In the genomic region with DNA sequence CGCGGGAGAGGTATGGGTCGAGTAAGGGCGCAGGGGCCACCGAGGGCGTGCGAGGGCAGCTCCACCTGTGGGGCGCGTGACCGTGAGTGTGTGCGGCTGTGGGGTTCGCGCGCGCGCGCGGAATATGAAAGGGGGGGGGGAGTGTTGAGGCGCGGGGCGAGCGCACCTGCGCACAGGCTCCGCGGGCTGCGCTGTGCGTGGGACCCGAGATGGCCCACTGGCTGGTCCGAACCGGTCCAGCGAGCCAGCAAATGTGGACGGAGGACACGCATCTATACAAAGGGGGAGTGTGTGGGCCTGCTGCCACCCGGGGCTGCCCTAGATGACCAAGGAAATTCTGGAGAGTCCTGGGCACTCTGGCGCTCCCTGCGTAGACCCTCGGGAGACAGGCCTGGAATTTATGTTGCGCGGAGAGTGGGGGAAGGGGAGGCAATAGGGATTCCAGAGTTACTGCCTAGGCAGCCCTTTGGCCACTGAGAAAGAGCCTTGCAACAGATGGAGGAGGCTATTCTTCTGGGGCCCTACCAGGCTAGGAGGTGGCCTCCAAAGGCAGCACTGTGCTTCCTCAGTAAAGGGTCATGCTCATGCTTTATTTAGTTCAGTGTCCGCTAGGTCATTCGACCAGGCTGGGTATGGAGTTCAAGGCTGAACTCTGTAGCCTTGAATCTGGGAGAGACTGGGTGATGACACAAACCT, we compare ENCODE assay signal across 8 mouse cellular contexts. TPM values are rescaled to one million over a fixed set of nuclear protein-coding genes. Genes with fewer than 3 reads are reported as not detected.
DNase-seq lines count a peak whose midpoint lies in the region; ATAC-seq lines count a peak whose summit lies in the region.

No protein-coding gene starts in this region.

- H3K4me3 ChIP-seq in embryonic facial prominence, embryonic 11.5 days (ENCODE audit: low read depth, low read length) = peak overlapping the region; percentile 84
- H3K4me3 ChIP-seq in heart, embryonic 16.5 days (ENCODE audit: low read length) = peak overlapping the region; percentile 85

- peak overlapping the region; percentile 78 for H3K4me2 ChIP-seq in embryonic facial prominence, embryonic 11.5 days (ENCODE audit: low read depth, low read length)
- H3K4me2 ChIP-seq in heart, embryonic 16.5 days (ENCODE audit: low read depth, low read length) = peak overlapping the region; percentile 74

- peaks cover 23% of the 10 kb centered on the region for H3K36me3 ChIP-seq in embryonic facial prominence, embryonic 11.5 days (replicated peaks; ENCODE audit: control insufficient read depth, insufficient read depth, low read depth, low read length)
- peaks cover 34% of the 10 kb centered on the region for H3K36me3 ChIP-seq in heart, embryonic 16.5 days (ENCODE audit: control insufficient read depth, insufficient read depth)

- no peaks in the 10 kb centered on the region for H3K27me3 ChIP-seq in embryonic facial prominence, embryonic 11.5 days (ENCODE audit: control insufficient read depth, insufficient read depth, low read length)
- no peaks in the 10 kb centered on the region for H3K27me3 ChIP-seq in heart, embryonic 16.5 days (ENCODE audit: control insufficient read depth, insufficient read depth, low read length)

- peak overlapping the region; percentile 78 for H3K27ac ChIP-seq in embryonic facial prominence, embryonic 11.5 days (replicated peaks; ENCODE audit: low read depth, low read length)
- peak overlapping the region; percentile 88 for H3K27ac ChIP-seq in heart, embryonic 16.5 days (ENCODE audit: low read length)

- H3K4me1 ChIP-seq in embryonic facial prominence, embryonic 11.5 days (ENCODE audit: control insufficient read depth, insufficient read depth, low read length) = peaks cover 2% of the 10 kb centered on the region; the same call in 1 of the 2 replicates
- peaks cover 23% of the 10 kb centered on the region for H3K4me1 ChIP-seq in heart, embryonic 16.5 days (ENCODE audit: control insufficient read depth, insufficient read depth, low read length)

- peak; percentile 72 for ATAC-seq in embryonic facial prominence, embryonic 11.5 days (replicated peaks; ENCODE audit: insufficient number of reproducible peaks, low FRiP score, low TSS enrichment, low read depth)
- peak; percentile 33 for ATAC-seq in heart, embryonic 16.5 days (replicated peaks; ENCODE audit: extremely low read depth, insufficient read depth, low FRiP score)
- peak; percentile 5; the same call in 1 of the 2 replicates for ATAC-seq in megakaryocyte progenitor cell, adult 5-6 weeks (replicated peaks; ENCODE audit: poor library complexity)

- WGBS in embryonic facial prominence, embryonic 11.5 days = 1% methylated on average over 35 of the region's 41 CpGs
- 1% methylated on average over 37 of the region's 41 CpGs for WGBS in heart, embryonic 16.5 days

- H3K9ac ChIP-seq in embryonic facial prominence, embryonic 11.5 days (replicated peaks; ENCODE audit: low read length) = peak overlapping the region; percentile 88
- peak overlapping the region; percentile 86 for H3K9ac ChIP-seq in heart, embryonic 16.5 days (ENCODE audit: low read length)

- peaks cover 14% of the 10 kb centered on the region for H3K9me3 ChIP-seq in embryonic facial prominence, embryonic 11.5 days (replicated peaks; ENCODE audit: control insufficient read depth, low read length)
- H3K9me3 ChIP-seq in heart, embryonic 16.5 days (replicated peaks; ENCODE audit: control insufficient read depth, low read length) = peaks cover 19% of the 10 kb centered on the region

- peak; percentile 73 for DNase-seq in kidney, adult 11 months
- DNase-seq in kidney, adult 18-20 months = no peak
- DNase-seq in MN1 (ENCODE audit: low spot score) = peak; percentile 71
- peak; percentile 65 for DNase-seq in embryonic facial prominence, embryonic 11.5 days (ENCODE audit: low spot score)
- peak; percentile 51 to 60 for DNase-seq in layer of hippocampus, adult 8-10 months (ENCODE audit: low spot score in 2 of 2)
- DNase-seq in thymus, postnatal 4 days = peak; percentile 80

RNA-seq across cellular contexts. Expression of a gene that starts 0.5 kb away (rescaled TPM):
- polyA plus RNA-seq in embryonic facial prominence, embryonic 11.5 days (2014; fragmentation: Nextera tagmentation; extraction: Ambion mirVana) = not detected in 2 replicates
- not detected in 2 replicates for polyA plus RNA-seq in heart, embryonic 16.5 days (2015; fragmentation: Nextera tagmentation; extraction: Ambion mirVana)
- 10 to 100 TPM in 1 of 4 experiments, 1 to 10 TPM in 1, not detected in 2; 1.2 to 10.6 TPM for total RNA-seq in layer of hippocampus, adult 8-10 months (2022)
- total RNA-seq in megakaryocyte progenitor cell, adult 5-6 weeks (2015) = not detected in 2 replicates
- not detected in 2 replicates for total RNA-seq in megakaryocyte progenitor cell, adult 5-6 weeks (2017)

RNA-seq across cellular contexts. Expression of a gene that starts 0.5 kb away (rescaled TPM):
- polyA plus RNA-seq in embryonic facial prominence, embryonic 11.5 days (2014; fragmentation: Nextera tagmentation; extraction: Ambion mirVana) = 33.5 and 34.2 TPM in 2 replicates
- 28.6 and 29.8 TPM in 2 replicates for polyA plus RNA-seq in heart, embryonic 16.5 days (2015; fragmentation: Nextera tagmentation; extraction: Ambion mirVana)
- total RNA-seq in layer of hippocampus, adult 8-10 months (2022) = 10 to 100 TPM; 46.3 to 57.9 (median 53.6) TPM
- total RNA-seq in megakaryocyte progenitor cell, adult 5-6 weeks (2015) = 7.7 and 11.2 TPM in 2 replicates
- 10.0 and 16.6 TPM in 2 replicates for total RNA-seq in megakaryocyte progenitor cell, adult 5-6 weeks (2017)

RNA-seq across cellular contexts. Expression of a gene that starts 4.8 kb away (rescaled TPM):
- not detected in 2 replicates for polyA plus RNA-seq in embryonic facial prominence, embryonic 11.5 days (2014; fragmentation: Nextera tagmentation; extraction: Ambion mirVana)
- not detected in 2 replicates for polyA plus RNA-seq in heart, embryonic 16.5 days (2015; fragmentation: Nextera tagmentation; extraction: Ambion mirVana)
- not detected for total RNA-seq in layer of hippocampus, adult 8-10 months (2022)
- total RNA-seq in megakaryocyte progenitor cell, adult 5-6 weeks (2015) = not detected in 2 replicates
- total RNA-seq in megakaryocyte progenitor cell, adult 5-6 weeks (2017) = not detected in 2 replicates

RNA-seq across cellular contexts. Expression of a gene that starts 7.7 kb away (rescaled TPM):
- 7.1 and 7.4 TPM in 2 replicates for polyA plus RNA-seq in embryonic facial prominence, embryonic 11.5 days (2014; fragmentation: Nextera tagmentation; extraction: Ambion mirVana)
- polyA plus RNA-seq in heart, embryonic 16.5 days (2015; fragmentation: Nextera tagmentation; extraction: Ambion mirVana) = 6.2 and 8.6 TPM in 2 replicates
- total RNA-seq in layer of hippocampus, adult 8-10 months (2022) = 10 to 100 TPM in 1 of 4 experiments, 1 to 10 TPM in 3; 7.7 to 10.6 (median 9.1) TPM
- total RNA-seq in megakaryocyte progenitor cell, adult 5-6 weeks (2015) = 0.78 and 0.96 TPM in 2 replicates
- 1.00 and 2.0 TPM in 2 replicates for total RNA-seq in megakaryocyte progenitor cell, adult 5-6 weeks (2017)

RNA-seq across cellular contexts. Expression of a gene that starts 21.6 kb away (rescaled TPM):
- polyA plus RNA-seq in embryonic facial prominence, embryonic 11.5 days (2014; fragmentation: Nextera tagmentation; extraction: Ambion mirVana) = 3.8 and 4.3 TPM in 2 replicates
- 44.7 and 55.2 TPM in 2 replicates for polyA plus RNA-seq in heart, embryonic 16.5 days (2015; fragmentation: Nextera tagmentation; extraction: Ambion mirVana)
- total RNA-seq in layer of hippocampus, adult 8-10 months (2022) = 10 to 100 TPM; 16.6 to 32.1 (median 21.9) TPM
- total RNA-seq in megakaryocyte progenitor cell, adult 5-6 weeks (2015) = not detected in 2 replicates
- not detected in 2 replicates for total RNA-seq in megakaryocyte progenitor cell, adult 5-6 weeks (2017)

Comparison
In these comparisons a context has a peak if more than half of its experiments do, and no peak if none do; other contexts are left out.
1. ATAC-seq: peak in every context shown above with its lines; median percentile 72 in embryonic facial prominence, embryonic 11.5 days; 33 in heart, embryonic 16.5 days; 5 in megakaryocyte progenitor cell, adult 5-6 weeks.